Mouse (Mus musculus): ENCODE results near the gene Olfr54.
"Not testable (repeated sequence)": the region's sequence is repeated elsewhere in the genome, so short reads cannot be mapped to it uniquely, and the experiment has no call there.

The Olfr54 gene

GRCm38 (mm10) chr11:51013936-51014335 is at the start of gene Olfr54:
Gene Olfr54, plus strand, starts transcription at chr11:51014236.
- no peak for DNase-seq (ENCODE audit: low read depth, low spot score)

GRCm38 (mm10) chr11:50964886-50965285 is 49.1 kb upstream of the Olfr54 start:
- no peak for DNase-seq (ENCODE audit: low read depth, low spot score)

GRCm38 (mm10) chr11:50966230-50966629 is 47.8 kb upstream of the Olfr54 start, which contains the start of gene Olfr1378:
Gene Olfr1378, plus strand, starts transcription at chr11:50966530.
- DNase-seq (ENCODE audit: low read depth, low spot score): no peak

- peak; percentile 7 for DNase-seq (ENCODE audit: low read depth, low spot score)
These were observed 36.8 kb upstream of the Olfr54 start for GRCm38 (mm10) chr11:50977216-50977615.

DNA sequence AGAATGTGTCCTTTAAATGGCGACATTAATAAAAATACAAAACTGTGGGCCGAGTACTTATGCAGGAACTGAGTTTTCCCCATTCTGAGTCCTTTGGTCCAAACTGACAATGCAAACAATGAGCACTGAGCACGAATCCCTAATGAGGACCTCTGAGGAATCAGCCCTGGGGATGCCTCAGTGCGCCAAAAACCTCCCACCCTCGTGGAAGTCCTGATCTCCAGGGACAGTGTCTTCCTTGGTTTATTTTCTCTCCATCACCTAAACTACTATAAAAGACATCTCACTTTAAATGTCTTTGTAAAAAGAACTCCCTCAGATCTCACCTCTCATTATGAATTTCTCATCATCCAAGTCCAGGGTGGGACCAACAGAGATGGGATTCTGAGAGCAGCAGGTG is 32.4 kb upstream of the Olfr54 start, which contains the start of gene Olfr1377:
Gene Olfr1377 (plus strand): TSS at position 301 of the 400 bp plus-strand sequence.
- DNase-seq (ENCODE audit: low read depth, low spot score): no peak

- DNase-seq (ENCODE audit: low read depth, low spot score): no peak
These were observed 10.7 kb upstream of the Olfr54 start, which contains the start of gene Olfr51 for GRCm38 (mm10) chr11:51003296-51003695. Gene Olfr51, plus strand, starts transcription at chr11:51003596.

- no peak for DNase-seq (ENCODE audit: low read depth, low spot score)
These were observed 2.2 kb upstream of the Olfr54 start for GRCm38 (mm10) chr11:51011821-51012220.

GRCm38 (mm10) chr11:51016341-51016740 is 2.3 kb downstream of the Olfr54 start:
- no peak for DNase-seq (ENCODE audit: low read depth, low spot score)

DNA sequence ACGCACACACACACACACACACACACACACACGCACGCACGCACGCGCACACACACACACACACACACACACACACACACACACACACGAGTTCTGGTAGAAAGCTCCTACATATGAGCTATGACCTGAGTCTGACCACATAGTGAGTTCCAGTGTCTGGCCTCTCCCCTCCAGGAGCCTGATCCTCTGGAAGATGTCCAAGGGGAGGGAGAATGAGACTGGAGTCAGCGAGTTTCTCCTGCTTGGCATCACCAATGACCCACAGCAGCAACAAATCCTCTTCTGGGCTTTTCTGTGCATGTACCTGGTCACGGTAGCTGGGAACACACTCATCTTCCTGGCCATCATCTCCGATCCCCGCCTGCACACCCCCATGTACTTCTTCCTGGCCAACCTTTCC is 12.8 kb downstream of the Olfr54 start:
- DNase-seq (ENCODE audit: low read depth, low spot score): not testable (repeated sequence)

DNA sequence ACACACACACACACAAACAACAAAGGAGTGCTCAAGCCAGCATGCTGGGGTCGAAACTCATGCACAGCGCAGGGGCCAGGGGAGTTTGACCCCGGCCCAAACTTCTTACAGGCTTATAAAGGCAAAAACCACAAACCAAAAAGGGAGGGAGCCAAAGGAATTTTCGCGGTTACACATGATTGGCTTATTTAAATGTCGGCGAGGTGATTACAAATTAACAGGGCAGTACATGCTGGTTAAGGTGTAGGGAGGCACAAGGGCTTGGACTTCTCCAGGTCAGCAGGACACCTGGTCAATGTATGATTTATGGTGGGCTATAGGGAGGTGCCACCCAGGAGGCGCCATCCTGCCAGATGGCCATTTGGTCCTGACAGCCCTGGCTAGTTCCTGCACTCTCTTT is 15.3 kb downstream of the Olfr54 start:
- not testable (repeated sequence) for DNase-seq (ENCODE audit: low read depth, low spot score)

- no peak for DNase-seq (ENCODE audit: low read depth, low spot score)
These were observed 16.2 kb downstream of the Olfr54 start for GRCm38 (mm10) chr11:51030225-51030624.

DNA sequence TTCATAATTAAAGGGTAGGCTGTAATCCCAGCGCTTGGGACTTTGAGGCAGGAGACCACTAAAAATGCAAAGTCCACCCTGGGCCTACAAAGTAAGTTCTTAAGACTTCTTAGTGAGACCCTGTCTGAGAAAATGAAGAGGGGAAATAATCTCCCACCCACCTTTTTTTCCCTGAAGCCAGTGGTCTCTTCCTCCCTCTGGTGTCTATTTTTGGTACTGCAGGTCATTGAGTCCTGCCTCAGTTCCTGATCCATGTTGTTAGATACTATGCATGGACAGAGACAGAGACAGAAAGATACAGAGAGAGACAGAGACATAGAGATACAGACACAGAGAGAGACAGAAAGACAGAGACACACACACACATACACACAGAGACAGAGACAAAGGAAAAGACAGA is 18.8 kb downstream of the Olfr54 start:
- peak; percentile 60 for DNase-seq (ENCODE audit: low read depth, low spot score)

- DNase-seq (ENCODE audit: low read depth, low spot score): not testable (repeated sequence)
These were observed 20.1 kb downstream of the Olfr54 start for GRCm38 (mm10) chr11:51034141-51034540.

DNA sequence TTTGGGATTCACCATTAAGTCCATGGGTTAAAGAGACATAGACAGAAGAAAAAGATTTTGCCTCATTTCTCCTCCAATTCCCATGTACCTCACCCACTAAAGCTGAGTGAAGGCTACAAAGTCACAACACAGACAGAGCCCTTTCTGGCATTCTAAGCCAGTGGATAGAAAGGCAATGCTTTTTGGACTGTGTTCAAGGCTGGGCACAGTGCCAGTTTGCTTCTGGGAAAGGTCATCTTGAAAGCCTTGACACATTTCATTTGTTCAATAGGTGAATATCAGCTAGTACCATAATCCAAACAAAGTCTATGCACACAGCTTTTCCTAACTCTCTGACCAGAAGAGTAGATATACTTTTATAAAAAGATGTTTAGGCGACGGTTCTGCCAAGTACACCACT is 21.9 kb downstream of the Olfr54 start:
- no peak for DNase-seq (ENCODE audit: low read depth, low spot score)

DNA sequence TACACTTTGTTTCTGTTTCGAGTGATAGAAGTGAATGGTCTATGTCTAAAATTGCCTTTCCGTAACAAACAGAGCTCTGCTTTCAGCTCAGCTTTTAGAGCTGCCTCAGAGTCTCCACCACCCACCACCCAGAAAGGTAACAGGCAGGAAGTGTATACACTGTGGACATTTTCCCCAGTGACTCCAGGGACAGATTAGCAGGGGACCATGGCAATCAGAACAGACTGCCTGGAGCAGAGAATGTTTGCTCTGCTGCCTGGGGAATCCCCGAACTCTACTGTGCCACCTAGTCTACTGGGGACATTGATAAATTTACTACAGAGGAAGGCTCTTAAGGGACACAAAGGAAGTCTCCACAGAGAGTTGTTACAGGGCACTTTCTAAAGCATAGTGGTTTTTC is 30.7 kb downstream of the Olfr54 start:
- not testable (repeated sequence) for DNase-seq (ENCODE audit: low read depth, low spot score)

- not testable (repeated sequence) for DNase-seq (ENCODE audit: low read depth, low spot score)
These were observed 33.8 kb downstream of the Olfr54 start, which contains the start of gene Olfr1375 for GRCm38 (mm10) chr11:51047809-51048208. Gene Olfr1375, plus strand, starts transcription at chr11:51048109.

- DNase-seq (ENCODE audit: low read depth, low spot score): no peak
These were observed 37.6 kb downstream of the Olfr54 start for GRCm38 (mm10) chr11:51051678-51052077.

GRCm38 (mm10) chr11:51053230-51053629 is 39.2 kb downstream of the Olfr54 start:
- peak; percentile 11 for DNase-seq (ENCODE audit: low read depth, low spot score)

DNA sequence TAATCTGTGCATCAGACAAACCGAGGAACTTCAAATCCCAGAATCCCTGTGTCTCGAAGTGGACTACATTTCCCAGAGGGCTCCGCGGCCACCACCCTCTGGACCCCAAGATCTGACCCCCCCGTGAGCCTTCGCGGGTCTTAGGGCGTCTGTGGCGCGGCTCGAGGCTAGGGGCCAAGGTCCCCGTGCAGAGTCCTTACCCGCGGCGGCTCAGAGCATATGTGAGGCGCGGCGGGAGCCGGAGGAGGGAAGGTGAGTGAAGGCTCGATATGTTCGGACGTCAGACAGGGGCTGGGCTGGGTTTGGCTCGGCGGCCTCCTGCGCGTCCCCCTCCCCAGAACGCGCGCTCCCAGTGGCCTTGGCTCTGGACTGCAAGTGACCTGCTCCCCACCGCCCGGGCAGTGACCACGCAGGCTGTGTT is 45.1 kb downstream of the Olfr54 start, which contains the start of gene Zfp354a:
Gene Zfp354a (plus strand): TSS at position 107 of the 421 bp plus-strand sequence.
- peak; percentile 82 for DNase-seq (ENCODE audit: low read depth, low spot score)

GRCm38 (mm10) chr11:51059640-51060039 is 45.6 kb downstream of the Olfr54 start:
- no peak for DNase-seq (ENCODE audit: low read depth, low spot score)

- DNase-seq (ENCODE audit: low read depth, low spot score): no peak
These were observed 46.9 kb downstream of the Olfr54 start for GRCm38 (mm10) chr11:51060981-51061380.

GRCm38 (mm10) chr11:51063276-51063675 is 49.2 kb downstream of the Olfr54 start:
- DNase-seq (ENCODE audit: low read depth, low spot score): no peak

DNA sequence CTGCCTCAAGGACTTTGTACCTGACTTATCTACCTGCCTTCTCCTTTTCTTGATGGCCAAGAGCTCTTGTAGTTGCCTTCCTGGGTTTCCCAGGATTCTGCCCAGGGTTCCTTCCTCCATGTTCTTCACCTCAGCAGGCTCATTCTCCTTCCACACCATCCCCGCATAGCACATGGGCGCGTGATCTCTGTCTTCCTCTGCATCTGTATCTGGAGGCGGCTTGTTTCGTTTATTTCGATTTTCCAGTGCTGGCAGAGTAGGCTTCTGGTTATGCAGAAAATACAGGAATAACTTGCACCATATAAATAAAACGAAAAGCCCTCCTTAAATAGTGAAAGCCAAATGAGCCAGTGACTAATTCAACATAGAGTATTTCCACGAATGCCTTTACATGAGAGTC is 49.8 kb downstream of the Olfr54 start:
- DNase-seq (ENCODE audit: low read depth, low spot score): no peak
